Mouse (Mus musculus) brain, embryonic 14.5 days (tissue): ENCODE data around the gene Serpina1b.
"Not testable (repeated sequence)": the region's sequence is repeated elsewhere in the genome, so short reads cannot be mapped to it uniquely, and the experiment has no call there.

Source experiments
- CTCF ChIP-seq: fragments of 200-500 bp; IDR thresholded peaks from 2 replicates; pipeline ENCODE4 v1.5.1; 2012; ENCODE audit warnings: inconsistent platforms, mild to moderate bottlenecking, moderate library complexity, borderline replicate concordance; ENCODE audit not compliant: insufficient read depth, insufficient read length; ENCODE audit errors: extremely low read depth
- POLR2A ChIP-seq: fragments of 200-500 bp; IDR thresholded peaks from 2 replicates; pipeline ENCODE4 v1.6.1; 2012; ENCODE audit warnings: mild to moderate bottlenecking, inconsistent platforms, borderline replicate concordance; ENCODE audit not compliant: poor library complexity, insufficient read depth, insufficient read length, severe bottlenecking; ENCODE audit errors: extremely low read depth

DNA sequence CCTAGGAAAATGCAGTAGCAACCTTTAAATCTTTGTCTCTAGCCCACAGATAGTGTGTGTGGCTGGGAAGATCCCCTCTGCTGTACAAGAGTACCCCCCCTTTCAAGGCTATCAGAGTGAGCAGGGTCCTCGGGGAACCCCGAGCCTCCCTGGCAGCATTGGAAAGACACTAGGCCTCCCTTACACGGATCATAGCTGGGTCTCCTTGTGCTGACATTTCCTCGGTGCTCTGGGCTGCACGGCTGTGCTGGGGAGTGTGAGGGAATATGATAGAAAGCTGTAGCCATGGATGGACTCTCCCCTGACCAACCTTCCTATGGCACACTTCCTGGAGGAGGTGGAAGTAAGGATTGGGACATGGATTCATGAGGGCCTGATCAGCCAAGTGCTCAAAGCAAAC, 84.2 kb downstream of the Serpina1b start:
- not testable (repeated sequence) for TF ChIP-seq POLR2A, CTCF
